Mouse (Mus musculus): Measurements from ENCODE around the gene Iqgap1. TPM values are rescaled to one million over a fixed set of nuclear protein-coding genes. Genes with fewer than 3 reads are reported as not detected.

Iqgap1 gene
- polyA plus RNA-seq, 1 experiment from 2014 or later, result 25.9 TPM

- WGBS, result 86% methylated on average over 2 of the region's 2 CpGs
- H3K27ac ChIP-seq (replicated peaks; ENCODE audit: low read depth, low read length), result no peak overlapping the region
- no peak overlapping the region for H3K4me2 ChIP-seq (ENCODE audit: low read depth, severe bottlenecking)
- no peaks in the 10 kb centered on the region for H3K9me3 ChIP-seq (ENCODE audit: control insufficient read depth, low read length)
- no peak overlapping the region for H3K4me3 ChIP-seq (ENCODE audit: low read depth, low read length)
- DNase-seq (ENCODE audit: low spot score) (no peak), ATAC-seq (ENCODE audit: insufficient number of reproducible peaks, low FRiP score, low TSS enrichment, low read depth) (no peak)
- H3K36me3 ChIP-seq (ENCODE audit: control insufficient read depth, insufficient read depth, low read length), result no peaks in the 10 kb centered on the region
- no peaks in the 10 kb centered on the region for H3K4me1 ChIP-seq (ENCODE audit: control insufficient read depth, insufficient read depth, low read length)
- H3K27me3 ChIP-seq (ENCODE audit: control insufficient read depth, insufficient read depth, low read length), result no peaks in the 10 kb centered on the region
- H3K9ac ChIP-seq (ENCODE audit: low read length), result no peak overlapping the region
Measured at GRCm38 (mm10) chr7:80849267-80849666, 23.5 kb upstream of the Iqgap1 start.

- DNase-seq (ENCODE audit: low spot score) (no peak), ATAC-seq (ENCODE audit: insufficient number of reproducible peaks, low FRiP score, low TSS enrichment, low read depth) (no peak)
- Histone ChIP-seq H3K4me3 (ENCODE audit: low read depth, low read length) (no peak overlapping the region), H3K4me2 (ENCODE audit: low read depth, severe bottlenecking) (no peak overlapping the region), H3K36me3 (ENCODE audit: control insufficient read depth, insufficient read depth, low read length) (no peaks in the 10 kb centered on the region), H3K27ac (replicated peaks; ENCODE audit: low read depth, low read length) (no peak overlapping the region), H3K27me3 (ENCODE audit: control insufficient read depth, insufficient read depth, low read length) (no peaks in the 10 kb centered on the region), H3K9ac (ENCODE audit: low read length) (no peak overlapping the region), H3K9me3 (ENCODE audit: control insufficient read depth, low read length) (no peaks in the 10 kb centered on the region), H3K4me1 (ENCODE audit: control insufficient read depth, insufficient read depth, low read length) (no peaks in the 10 kb centered on the region)
- 84% methylated on average over 5 of the region's 5 CpGs for WGBS
Measured at GRCm38 (mm10) chr7:80846709-80847108, 20.9 kb upstream of the Iqgap1 start.

- Histone ChIP-seq H3K36me3 (ENCODE audit: control insufficient read depth, insufficient read depth, low read length) (no peaks in the 10 kb centered on the region), H3K4me3 (ENCODE audit: low read depth, low read length) (no peak overlapping the region), H3K27ac (replicated peaks; ENCODE audit: low read depth, low read length) (no peak overlapping the region), H3K27me3 (ENCODE audit: control insufficient read depth, insufficient read depth, low read length) (no peaks in the 10 kb centered on the region), H3K4me1 (ENCODE audit: control insufficient read depth, insufficient read depth, low read length) (no peaks in the 10 kb centered on the region), H3K9me3 (ENCODE audit: control insufficient read depth, low read length) (no peaks in the 10 kb centered on the region), H3K4me2 (ENCODE audit: low read depth, severe bottlenecking) (no peak overlapping the region), H3K9ac (ENCODE audit: low read length) (no peak overlapping the region)
- ATAC-seq (ENCODE audit: insufficient number of reproducible peaks, low FRiP score, low TSS enrichment, low read depth) (no peak), DNase-seq (ENCODE audit: low spot score) (no peak)
- WGBS, result 91% methylated on average over 10 of the region's 10 CpGs
Measured at GRCm38 (mm10) chr7:80846280-80846678, 20.5 kb upstream of the Iqgap1 start.

- no peak for ATAC-seq (ENCODE audit: insufficient number of reproducible peaks, low FRiP score, low TSS enrichment, low read depth)
Measured at GRCm38 (mm10) chr7:80845621-80846279, 20.0 kb upstream of the Iqgap1 start.

GRCm38 (mm10) chr7:80844691-80845090 lies 18.9 kb upstream of the Iqgap1 start:
- Histone ChIP-seq H3K36me3 (ENCODE audit: control insufficient read depth, insufficient read depth, low read length) (no peaks in the 10 kb centered on the region), H3K27me3 (ENCODE audit: control insufficient read depth, insufficient read depth, low read length) (no peaks in the 10 kb centered on the region), H3K4me1 (ENCODE audit: control insufficient read depth, insufficient read depth, low read length) (no peaks in the 10 kb centered on the region), H3K27ac (replicated peaks; ENCODE audit: low read depth, low read length) (no peak overlapping the region), H3K4me3 (ENCODE audit: low read depth, low read length) (no peak overlapping the region), H3K4me2 (ENCODE audit: low read depth, severe bottlenecking) (no peak overlapping the region), H3K9me3 (ENCODE audit: control insufficient read depth, low read length) (no peaks in the 10 kb centered on the region), H3K9ac (ENCODE audit: low read length) (no peak overlapping the region)
- WGBS, result 92% methylated on average over 12 of the region's 12 CpGs
- ATAC-seq (ENCODE audit: insufficient number of reproducible peaks, low FRiP score, low TSS enrichment, low read depth) (no peak), DNase-seq (ENCODE audit: low spot score) (no peak)

More at GRCm38 (mm10) chr7:80845621-80846279, 20.0 kb upstream of the Iqgap1 start:
- H3K4me1 ChIP-seq (ENCODE audit: control insufficient read depth, insufficient read depth, low read length), result no peaks in the 10 kb centered on the region
- no peak overlapping the region for H3K9ac ChIP-seq (ENCODE audit: low read length)
- no peaks in the 10 kb centered on the region for H3K9me3 ChIP-seq (ENCODE audit: control insufficient read depth, low read length)
- DNase-seq (ENCODE audit: low spot score), result no peak
- no peak overlapping the region for H3K4me2 ChIP-seq (ENCODE audit: low read depth, severe bottlenecking)
- H3K4me3 ChIP-seq (ENCODE audit: low read depth, low read length), result no peak overlapping the region
- no peaks in the 10 kb centered on the region for H3K36me3 ChIP-seq (ENCODE audit: control insufficient read depth, insufficient read depth, low read length)
- no peak overlapping the region for H3K27ac ChIP-seq (replicated peaks; ENCODE audit: low read depth, low read length)
- H3K27me3 ChIP-seq (ENCODE audit: control insufficient read depth, insufficient read depth, low read length), result no peaks in the 10 kb centered on the region
- 74% methylated on average over 15 of the region's 15 CpGs for WGBS

GRCm38 (mm10) chr7:80843910-80844640 lies 18.3 kb upstream of the Iqgap1 start:
- Histone ChIP-seq H3K9me3 (ENCODE audit: control insufficient read depth, low read length) (no peaks in the 10 kb centered on the region), H3K4me2 (ENCODE audit: low read depth, severe bottlenecking) (no peak overlapping the region), H3K4me1 (ENCODE audit: control insufficient read depth, insufficient read depth, low read length) (no peaks in the 10 kb centered on the region), H3K36me3 (ENCODE audit: control insufficient read depth, insufficient read depth, low read length) (no peaks in the 10 kb centered on the region), H3K9ac (ENCODE audit: low read length) (no peak overlapping the region), H3K4me3 (ENCODE audit: low read depth, low read length) (no peak overlapping the region), H3K27me3 (ENCODE audit: control insufficient read depth, insufficient read depth, low read length) (no peaks in the 10 kb centered on the region), H3K27ac (replicated peaks; ENCODE audit: low read depth, low read length) (no peak overlapping the region)
- 92% methylated on average over 8 of the region's 8 CpGs for WGBS
- DNase-seq (ENCODE audit: low spot score) (no peak), ATAC-seq (ENCODE audit: insufficient number of reproducible peaks, low FRiP score, low TSS enrichment, low read depth) (no peak)

GRCm38 (mm10) chr7:80843176-80843575 lies 17.4 kb upstream of the Iqgap1 start:
- no peak for ATAC-seq (ENCODE audit: insufficient number of reproducible peaks, low FRiP score, low TSS enrichment, low read depth)
- Histone ChIP-seq H3K27ac (replicated peaks; ENCODE audit: low read depth, low read length) (no peak overlapping the region), H3K27me3 (ENCODE audit: control insufficient read depth, insufficient read depth, low read length) (no peaks in the 10 kb centered on the region), H3K4me1 (ENCODE audit: control insufficient read depth, insufficient read depth, low read length) (0 out of 2 replicates have a peak, but pooled peaks cover 1% of the 10 kb centered on the region), H3K9ac (ENCODE audit: low read length) (no peak overlapping the region), H3K9me3 (ENCODE audit: control insufficient read depth, low read length) (no peaks in the 10 kb centered on the region), H3K36me3 (ENCODE audit: control insufficient read depth, insufficient read depth, low read length) (no peaks in the 10 kb centered on the region), H3K4me2 (ENCODE audit: low read depth, severe bottlenecking) (no peak overlapping the region), H3K4me3 (ENCODE audit: low read depth, low read length) (no peak overlapping the region)
- DNase-seq (ENCODE audit: low spot score), result no peak
- 82% methylated on average over 1 of the region's 1 CpGs for WGBS

- Histone ChIP-seq H3K4me3 (ENCODE audit: low read depth, low read length) (no peak overlapping the region), H3K4me1 (ENCODE audit: control insufficient read depth, insufficient read depth, low read length) (0 out of 2 replicates have a peak, but pooled peaks cover 5% of the 10 kb centered on the region), H3K27me3 (ENCODE audit: control insufficient read depth, insufficient read depth, low read length) (no peaks in the 10 kb centered on the region), H3K36me3 (ENCODE audit: control insufficient read depth, insufficient read depth, low read length) (no peaks in the 10 kb centered on the region), H3K27ac (replicated peaks; ENCODE audit: low read depth, low read length) (no peak overlapping the region), H3K9ac (ENCODE audit: low read length) (no peak overlapping the region), H3K9me3 (ENCODE audit: control insufficient read depth, low read length) (no peaks in the 10 kb centered on the region), H3K4me2 (ENCODE audit: low read depth, severe bottlenecking) (no peak overlapping the region)
- DNase-seq (ENCODE audit: low spot score) (no peak), ATAC-seq (ENCODE audit: insufficient number of reproducible peaks, low FRiP score, low TSS enrichment, low read depth) (no peak)
- WGBS, result 69% methylated on average over 5 of the region's 5 CpGs
Measured at GRCm38 (mm10) chr7:80842132-80842531, 16.4 kb upstream of the Iqgap1 start.
